Mouse (Mus musculus) forebrain, embryonic 12.5 days (tissue): ENCODE measurements around the gene Car10. TPM values are rescaled to one million over a fixed set of nuclear protein-coding genes. Genes with fewer than 3 reads are reported as not detected.

ENCODE experiments used
- ATAC-seq: fragments of 200-750 bp; cut with Nextera tagmentation; 2 replicates; pipeline ENCODE4 v1.8.0; 2017; ENCODE audit warnings: moderate TSS enrichment; ENCODE audit not compliant: low FRiP score
- H3K27ac ChIP-seq: fragments of 300-500 bp; sonication (generic); 2 replicates; pipeline ENCODE4 v1.5.1; 2016; ENCODE audit warnings: mild to moderate bottlenecking
- H3K27me3 ChIP-seq: fragments of 300-500 bp; sonication (generic); 2 replicates; pipeline ENCODE4 v1.6.1; 2016; ENCODE audit warnings: mild to moderate bottlenecking
- H3K36me3 ChIP-seq: fragments of 300-500 bp; sonication (generic); replicated peaks from 2 replicates; pipeline ENCODE4 v1.6.1; 2016; ENCODE audit warnings: mild to moderate bottlenecking
- H3K4me1 ChIP-seq: fragments of 300-500 bp; sonication (generic); 2 replicates; pipeline ENCODE4 v1.6.1; 2016
- H3K4me2 ChIP-seq: fragments of 300-500 bp; sonication (generic); 2 replicates; pipeline ENCODE4 v1.6.1; 2016; ENCODE audit warnings: mild to moderate bottlenecking, moderate library complexity
- H3K4me3 ChIP-seq: fragments of 300-500 bp; sonication (generic); replicated peaks from 2 replicates; pipeline ENCODE4 v1.5.1; 2016; ENCODE audit warnings: mild to moderate bottlenecking
- H3K9ac ChIP-seq: fragments of 300-500 bp; sonication (generic); 2 replicates; pipeline ENCODE4 v1.6.1; 2016; ENCODE audit warnings: mild to moderate bottlenecking
- H3K9me3 ChIP-seq: fragments of 300-500 bp; sonication (generic); 2 replicates; pipeline ENCODE4 v1.6.1; 2016
- WGBS: fragments of 180-500 bp; shearing (Covaris S2); methylation state at CpG from one replicate; pipeline ENCODE4 v1.1.7; 2016; 5-methylcytosine and 5-hydroxymethylcytosine counted together
- polyA plus RNA-seq: library from polyadenylated mRNA; unstranded; fragments of >200 nt; fragmentation: Nextera tagmentation; extraction: Ambion mirVana; gene quantifications from 2 replicates; pipeline ENCODE4 v1.2.1, GENCODE M21; 2016

The Car10 gene
- polyA plus RNA-seq, 1 experiment from 2014 or later: 2.1 TPM

DNA sequence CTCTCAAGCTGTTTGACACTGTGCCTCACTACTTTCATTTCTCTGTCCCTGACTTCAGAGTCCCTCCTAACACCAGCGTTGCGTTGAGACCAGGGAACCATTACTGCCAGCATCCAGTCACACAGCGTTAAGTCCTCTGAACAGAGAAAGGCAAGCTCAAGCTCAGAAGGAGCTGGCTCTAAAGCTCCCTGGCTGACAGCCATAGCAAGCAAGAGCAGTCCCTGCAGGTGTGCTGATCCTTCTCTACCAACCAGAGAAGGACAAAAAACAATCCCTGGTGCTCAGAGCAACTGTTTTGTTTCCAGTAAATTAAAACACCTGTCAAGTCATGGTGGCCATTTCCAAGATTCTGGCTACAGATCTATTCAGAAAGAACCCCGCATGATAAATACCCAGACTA is 514.2 kb downstream of the Car10 start:
- no peak overlapping the region for H3K27ac ChIP-seq
- H3K4me3 ChIP-seq: no peak overlapping the region
- ATAC-seq: no peak
- no peak overlapping the region for H3K9ac ChIP-seq
- no peaks in the 10 kb centered on the region for H3K9me3 ChIP-seq
- H3K27me3 ChIP-seq: no peaks in the 10 kb centered on the region
- 85% methylated on average over 4 of the region's 4 CpGs for WGBS
- H3K4me1 ChIP-seq: no peaks in the 10 kb centered on the region
- no peaks in the 10 kb centered on the region for H3K36me3 ChIP-seq
- no peak overlapping the region for H3K4me2 ChIP-seq

GRCm38 (mm10) chr11:93614851-93615250 is 517.0 kb downstream of the Car10 start:
- no peaks in the 10 kb centered on the region for H3K27me3 ChIP-seq
- no peak for ATAC-seq
- H3K27ac ChIP-seq: no peak overlapping the region
- no peak overlapping the region for H3K4me3 ChIP-seq
- H3K4me1 ChIP-seq: no peaks in the 10 kb centered on the region
- H3K36me3 ChIP-seq: no peaks in the 10 kb centered on the region
- no peaks in the 10 kb centered on the region for H3K9me3 ChIP-seq
- no peak overlapping the region for H3K4me2 ChIP-seq
- no peak overlapping the region for H3K9ac ChIP-seq

- 89% methylated on average over 5 of the region's 5 CpGs for WGBS
- Histone ChIP-seq H3K9ac (no peak overlapping the region), H3K27ac (no peak overlapping the region), H3K4me1 (no peaks in the 10 kb centered on the region), H3K4me3 (no peak overlapping the region), H3K36me3 (no peaks in the 10 kb centered on the region), H3K27me3 (no peaks in the 10 kb centered on the region), H3K4me2 (no peak overlapping the region), H3K9me3 (no peaks in the 10 kb centered on the region)
- no peak for ATAC-seq
Measured at GRCm38 (mm10) chr11:93623605-93624004, 525.8 kb downstream of the Car10 start.

GRCm38 (mm10) chr11:93639410-93639809 is 541.6 kb downstream of the Car10 start:
- H3K27me3 ChIP-seq: no peaks in the 10 kb centered on the region
- H3K36me3 ChIP-seq: no peaks in the 10 kb centered on the region
- 80% methylated on average over 3 of the region's 3 CpGs for WGBS
- no peaks in the 10 kb centered on the region for H3K9me3 ChIP-seq
- no peak for ATAC-seq
- peaks cover 8% of the 10 kb centered on the region; the same call in 1 of the 2 replicates for H3K4me1 ChIP-seq
- no peak overlapping the region for H3K4me2 ChIP-seq
- no peak overlapping the region for H3K27ac ChIP-seq
- H3K9ac ChIP-seq: no peak overlapping the region
- no peak overlapping the region for H3K4me3 ChIP-seq

GRCm38 (mm10) chr11:93640954-93641353 is 543.1 kb downstream of the Car10 start:
- no peaks in the 10 kb centered on the region for H3K27me3 ChIP-seq
- no peak for ATAC-seq
- H3K4me3 ChIP-seq: no peak overlapping the region
- peaks cover 8% of the 10 kb centered on the region; the same call in 1 of the 2 replicates for H3K4me1 ChIP-seq
- 30% methylated on average over 5 of the region's 5 CpGs for WGBS
- no peaks in the 10 kb centered on the region for H3K36me3 ChIP-seq
- no peak overlapping the region for H3K4me2 ChIP-seq
- H3K9me3 ChIP-seq: no peaks in the 10 kb centered on the region
- H3K9ac ChIP-seq: no peak overlapping the region
- H3K27ac ChIP-seq: no peak overlapping the region

DNA sequence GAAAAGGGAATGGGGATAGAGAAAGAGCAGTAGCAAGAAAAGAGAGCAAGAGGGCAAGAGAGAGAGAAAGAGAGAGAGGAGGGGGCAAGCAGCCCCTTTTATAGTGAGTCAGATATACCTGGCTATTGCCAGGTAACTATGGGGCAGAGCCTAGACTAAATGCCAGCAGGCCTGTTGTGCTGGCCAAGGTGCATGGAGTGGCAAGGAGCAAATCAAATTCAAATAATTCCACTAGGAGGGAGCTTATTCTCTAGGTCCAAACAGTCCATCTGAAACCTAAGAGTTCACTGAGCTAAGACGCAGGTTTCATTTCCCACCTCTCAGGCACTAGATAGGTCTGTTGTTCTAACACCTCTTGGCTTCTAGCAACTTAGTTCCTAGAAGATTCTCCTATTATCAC is 544.5 kb downstream of the Car10 start:
- Histone ChIP-seq H3K9me3 (no peaks in the 10 kb centered on the region), H3K27ac (no peak overlapping the region), H3K4me2 (no peak overlapping the region), H3K9ac (no peak overlapping the region), H3K4me3 (no peak overlapping the region), H3K36me3 (no peaks in the 10 kb centered on the region), H3K4me1 (peaks cover 8% of the 10 kb centered on the region; the same call in 1 of the 2 replicates), H3K27me3 (no peaks in the 10 kb centered on the region)
- WGBS: 100% methylated on average over 1 of the region's 1 CpGs
- ATAC-seq: no peak

GRCm38 (mm10) chr11:93643006-93643405 is 545.2 kb downstream of the Car10 start:
- Histone ChIP-seq H3K27me3 (no peaks in the 10 kb centered on the region), H3K4me1 (peaks cover 8% of the 10 kb centered on the region; the same call in 1 of the 2 replicates), H3K27ac (no peak overlapping the region), H3K4me2 (no peak overlapping the region), H3K36me3 (no peaks in the 10 kb centered on the region), H3K9me3 (no peaks in the 10 kb centered on the region), H3K9ac (no peak overlapping the region), H3K4me3 (no peak overlapping the region)
- no peak for ATAC-seq
- 92% methylated on average over 4 of the region's 4 CpGs for WGBS

DNA sequence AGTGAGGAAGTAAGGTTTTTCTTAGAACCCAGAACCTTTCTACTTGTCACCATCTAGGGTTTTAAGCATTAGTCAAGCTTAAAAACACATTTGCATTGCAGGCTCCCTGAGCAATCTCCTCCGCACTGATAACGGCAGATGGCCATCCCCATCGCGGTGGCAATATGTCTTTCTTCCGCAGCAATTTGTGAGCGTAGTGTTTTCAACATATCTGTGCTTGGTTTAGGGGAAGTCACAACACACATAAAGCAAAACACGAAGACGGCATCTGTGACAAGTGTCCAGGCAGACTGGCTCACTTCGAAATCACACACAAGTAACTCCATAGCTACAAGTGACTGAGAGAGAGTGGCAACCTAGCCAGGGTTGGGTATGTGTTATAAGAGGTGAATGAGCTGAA is 545.6 kb downstream of the Car10 start:
- Histone ChIP-seq H3K36me3 (no peaks in the 10 kb centered on the region), H3K27me3 (no peaks in the 10 kb centered on the region), H3K4me3 (no peak overlapping the region), H3K9me3 (no peaks in the 10 kb centered on the region), H3K27ac (no peak overlapping the region), H3K9ac (no peak overlapping the region), H3K4me2 (no peak overlapping the region), H3K4me1 (peaks cover 8% of the 10 kb centered on the region; the same call in 1 of the 2 replicates)
- ATAC-seq: no peak
- 94% methylated on average over 9 of the region's 9 CpGs for WGBS

- H3K27me3 ChIP-seq: no peaks in the 10 kb centered on the region
- H3K36me3 ChIP-seq: no peaks in the 10 kb centered on the region
- no peak for ATAC-seq
- no peak overlapping the region for H3K9ac ChIP-seq
- no peak overlapping the region for H3K27ac ChIP-seq
- no peak overlapping the region for H3K4me2 ChIP-seq
- no peak overlapping the region for H3K4me3 ChIP-seq
- 0 out of 2 replicates have a peak, but pooled peaks cover under 1% of the 10 kb centered on the region for H3K4me1 ChIP-seq
- no peaks in the 10 kb centered on the region for H3K9me3 ChIP-seq
- WGBS: 92% methylated on average over 3 of the region's 3 CpGs
Measured at GRCm38 (mm10) chr11:93646216-93646615, 548.4 kb downstream of the Car10 start.
